In the genomic region with DNA sequence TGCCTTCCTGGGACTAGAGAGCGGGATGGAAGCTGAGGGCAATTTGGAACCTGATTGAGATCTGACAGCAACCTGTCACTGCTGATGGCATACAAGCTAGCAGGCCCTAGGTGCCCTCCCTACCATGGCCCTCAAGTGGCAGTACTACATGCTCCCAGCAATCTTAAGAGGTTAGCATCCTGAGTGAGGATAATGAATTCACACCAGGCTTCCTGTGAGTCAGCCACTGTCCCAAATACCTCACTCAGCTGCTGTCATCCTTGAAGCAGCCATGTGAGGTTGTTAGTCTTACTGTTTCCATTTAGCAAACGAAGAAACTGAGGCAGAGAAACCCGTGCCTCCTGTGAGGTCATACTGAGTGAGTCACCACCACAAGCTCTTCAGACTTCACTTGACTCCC, we compare ENCODE assay signal across 23 mouse cellular contexts.
DNase-seq lines count a peak whose midpoint lies in the region; ATAC-seq and TF ChIP-seq lines count a peak whose summit lies in the region.
"Had no signal": no experiment of that assay in that cellular context is flagged by ENCODE, and none has a peak within 500 bp of the region (broad histone marks: within the 10 kb centered on the region; RNA-seq: fewer than 3 reads in every experiment).

No protein-coding gene starts in this region.

- no peaks in the 10 kb centered on the region for H3K4me1 ChIP-seq in embryonic facial prominence, embryonic 10.5 days
- H3K4me1 ChIP-seq in forebrain, embryonic 16.5 days (replicated peaks; ENCODE audit: control insufficient read depth, insufficient read depth, low read length): no peaks in the 10 kb centered on the region
- H3K4me1 ChIP-seq: embryonic facial prominence, embryonic 12.5 days; forebrain, embryonic 13.5 days; forebrain, embryonic 15.5 days had no signal

- WGBS in embryonic facial prominence, embryonic 10.5 days: 75% methylated on average over 3 of the region's 3 CpGs
- WGBS in forebrain, embryonic 16.5 days: 78% methylated on average over 3 of the region's 3 CpGs

- no peak for DNase-seq in frontal cortex, postnatal 10 days (ENCODE audit: low spot score in 2 of 2)
- DNase-seq in MN1 (ENCODE audit: low spot score) (peak; percentile 30), Patski (ENCODE audit: low read depth, low spot score) (no peak)
- no peak for DNase-seq in embryonic facial prominence, embryonic 10.5 days (ENCODE audit: low spot score)
- DNase-seq: adrenal gland, adult 8-10 months; adrenal gland, postnatal 14 days; adrenal gland, postnatal 36 days; B cell, adult 2 months; cerebellum, adult 11 months; cerebellum, adult 18-20 months; cerebellum, adult 8-10 months; cerebellum, adult 9-11 months; cerebellum, postnatal 14 days; cerebellum, postnatal 36 days; embryo, embryonic 11 days had no signal

- H3K4me3 ChIP-seq in embryonic facial prominence, embryonic 10.5 days: no peak overlapping the region
- no peak overlapping the region for H3K4me3 ChIP-seq in forebrain, embryonic 16.5 days (replicated peaks; ENCODE audit: low read length)
- H3K4me3 ChIP-seq: embryonic facial prominence, embryonic 12.5 days; forebrain, embryonic 13.5 days; forebrain, embryonic 15.5 days had no signal

- H3K27ac ChIP-seq in embryonic facial prominence, embryonic 10.5 days (replicated peaks): no peak overlapping the region
- no peak overlapping the region for H3K27ac ChIP-seq in forebrain, embryonic 16.5 days (ENCODE audit: low read length)
- H3K27ac ChIP-seq: embryonic facial prominence, embryonic 12.5 days; forebrain, embryonic 13.5 days; forebrain, embryonic 15.5 days had no signal

- TF ChIP-seq CTCF in Patski (IDR thresholded peaks at IDR 0.05): no peak

- no peaks in the 10 kb centered on the region for H3K27me3 ChIP-seq in Patski
- no peaks in the 10 kb centered on the region for H3K27me3 ChIP-seq in embryonic facial prominence, embryonic 10.5 days (replicated peaks; ENCODE audit: low read depth, poor library complexity, severe bottlenecking)
- no peaks in the 10 kb centered on the region for H3K27me3 ChIP-seq in forebrain, embryonic 16.5 days (replicated peaks; ENCODE audit: control insufficient read depth, insufficient read depth, low read length)
- H3K27me3 ChIP-seq: CH12.LX; embryonic facial prominence, embryonic 12.5 days; forebrain, embryonic 13.5 days; forebrain, embryonic 15.5 days had no signal

- POLR2A ChIA-PET in Patski (lab: Charles Lee): no interaction called here

- no peaks in the 10 kb centered on the region for H3K36me3 ChIP-seq in embryonic facial prominence, embryonic 10.5 days (replicated peaks)
- H3K36me3 ChIP-seq in forebrain, embryonic 16.5 days (ENCODE audit: control insufficient read depth, insufficient read depth): no peaks in the 10 kb centered on the region
- H3K36me3 ChIP-seq: embryonic facial prominence, embryonic 12.5 days; forebrain, embryonic 15.5 days; G1E had no signal

- CTCF ChIA-PET in Patski (lab: Charles Lee): interaction anchor here (1.1 to 1.4 kb wide), 2 partner anchors 9 to 12 kb away, joined by 3 read pairs; no protein-coding TSS in a partner anchor

- in situ Hi-C loops in Patski (cut with MboI; ENCODE audit: low pct_unique_long_range_greater_than_20kb): no loop called here

- H3K9me3 ChIP-seq in embryonic facial prominence, embryonic 10.5 days: no peaks in the 10 kb centered on the region
- no peaks in the 10 kb centered on the region for H3K9me3 ChIP-seq in forebrain, embryonic 16.5 days (ENCODE audit: control insufficient read depth, low read length)
- H3K9me3 ChIP-seq: embryonic facial prominence, embryonic 12.5 days; forebrain, embryonic 13.5 days; forebrain, embryonic 15.5 days; G1E had no signal

- no peak overlapping the region for H3K9ac ChIP-seq in forebrain, embryonic 16.5 days (replicated peaks; ENCODE audit: low read depth, low read length)
- H3K9ac ChIP-seq: embryonic facial prominence, embryonic 12.5 days; forebrain, embryonic 13.5 days; forebrain, embryonic 15.5 days had no signal

- no peak overlapping the region for H3K4me2 ChIP-seq in forebrain, embryonic 16.5 days (ENCODE audit: low read length)
- H3K4me2 ChIP-seq: embryonic facial prominence, embryonic 12.5 days; forebrain, embryonic 13.5 days; forebrain, embryonic 15.5 days had no signal

- peak; percentile 76; the same call in 1 of the 2 replicates for ATAC-seq in frontal cortex, adult (ENCODE audit: low TSS enrichment)
- ATAC-seq in Patski: peak; percentile 88
- no peak for ATAC-seq in forebrain, embryonic 16.5 days
- ATAC-seq: CD4-positive, CD25-positive, alpha-beta regulatory T cell, adult 4 months; forebrain, embryonic 13.5 days; forebrain, embryonic 15.5 days had no signal
